Mouse (Mus musculus): ENCODE measurements around the gene Gli2. TPM values are rescaled to one million over a fixed set of nuclear protein-coding genes. Genes with fewer than 3 reads are reported as not detected.

Gli2 gene
- total RNA-seq, 1 experiment = 9.8 TPM

GRCm38 (mm10) chr1:119055801-119056200 lies 2.4 kb upstream of the Gli2 start:
- H3K4me3 ChIP-seq (ENCODE audit: insufficient read depth in 1 of 2, low read depth in 1 of 2, low read length in 2 of 2, poor library complexity in 1 of 2, severe bottlenecking in 1 of 2) = no peak overlapping the region
- no peaks in the 10 kb centered on the region for H3K9me3 ChIP-seq (ENCODE audit: control insufficient read depth, insufficient read depth, low read depth, low read length)
- H3K4me1 ChIP-seq (ENCODE audit: control insufficient read depth in 2 of 2, insufficient read depth in 2 of 2, low read length in 2 of 2, poor library complexity in 1 of 2) = peaks cover 12 to 14% of the 10 kb centered on the region in 2 experiments
- H3K9ac ChIP-seq (ENCODE audit: insufficient read depth, low read depth, low read length, poor library complexity, severe bottlenecking) = no peak overlapping the region
- in situ Hi-C loops (cut with MboI; ENCODE audit: low sequenced_read_pairs in 2 of 2, unreplicated experiment in 2 of 2) = loop anchor here in 1 of 2 experiments (25.0 kb wide), 1 partner anchor 418 kb away; the partner anchor contains the start of gene Tfcp2l1
- DNase-seq (ENCODE audit: low read depth, low spot score) = no peak
- TF ChIP-seq MAFK (IDR thresholded peaks at IDR 0.05; ENCODE audit: insufficient read depth, low read depth, low read length) (no peak), HCFC1 (IDR thresholded peaks at IDR 0.05; ENCODE audit: borderline replicate concordance, insufficient read depth, low read length) (no peak), CHD2 (IDR thresholded peaks at IDR 0.05; ENCODE audit: low read depth, low read length) (no peak), ZC3H11A (IDR thresholded peaks at IDR 0.05; ENCODE audit: borderline replicate concordance, low read depth, low read length) (no peak), ZNF384 (IDR thresholded peaks at IDR 0.05; ENCODE audit: low read depth, low read length) (no peak)
- H3K27ac ChIP-seq (ENCODE audit: insufficient read depth, low read depth, low read length, poor library complexity, severe bottlenecking) = no peak overlapping the region
- no peaks in the 10 kb centered on the region for H3K36me3 ChIP-seq (ENCODE audit: control insufficient read depth, insufficient read depth, low read length, poor library complexity, severe bottlenecking)

DNA sequence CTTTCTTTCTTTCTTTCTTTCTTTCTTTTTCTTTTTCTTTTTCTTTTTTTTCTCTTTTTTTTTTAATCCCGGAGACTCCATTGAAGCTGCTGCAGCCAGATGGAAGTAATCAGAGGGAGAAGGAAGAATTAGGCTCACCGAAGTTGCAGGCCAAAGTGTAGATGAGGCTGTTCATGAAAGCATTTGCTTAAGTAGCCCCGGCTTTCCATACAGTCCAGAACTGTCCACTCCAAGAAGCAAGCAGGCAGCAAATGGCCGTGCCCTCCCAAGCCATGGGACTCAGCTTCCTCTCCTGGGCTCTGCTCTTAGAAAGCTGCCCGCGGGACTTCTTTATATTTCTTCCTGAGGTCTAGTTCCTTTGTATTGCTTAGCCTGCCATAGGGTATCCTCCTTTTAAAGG lies 1.0 kb upstream of the Gli2 start:
- Histone ChIP-seq H3K9ac (ENCODE audit: insufficient read depth, low read depth, low read length, poor library complexity, severe bottlenecking) (peak overlapping the region; percentile 88), H3K9me3 (ENCODE audit: control insufficient read depth, insufficient read depth, low read depth, low read length) (no peaks in the 10 kb centered on the region), H3K4me1 (ENCODE audit: control insufficient read depth in 2 of 2, insufficient read depth in 2 of 2, low read length in 2 of 2, poor library complexity in 1 of 2) (peaks cover 15 to 22% of the 10 kb centered on the region in 2 experiments), H3K27ac (ENCODE audit: insufficient read depth, low read depth, low read length, poor library complexity, severe bottlenecking) (no peak overlapping the region; the same call in 1 of the 2 replicates), H3K4me3 (ENCODE audit: insufficient read depth in 1 of 2, low read depth in 1 of 2, low read length in 2 of 2, poor library complexity in 1 of 2, severe bottlenecking in 1 of 2) (peak overlapping the region; percentile 84 to 86), H3K36me3 (ENCODE audit: control insufficient read depth, insufficient read depth, low read length, poor library complexity, severe bottlenecking) (no peaks in the 10 kb centered on the region)
- no peak for DNase-seq (ENCODE audit: low read depth, low spot score)
- in situ Hi-C loops (cut with MboI; ENCODE audit: low sequenced_read_pairs in 2 of 2, unreplicated experiment in 2 of 2) = loop anchor here in 1 of 2 experiments (25.0 kb wide), 1 partner anchor 417 kb away; the partner anchor contains the start of gene Tfcp2l1
- no peak for TF ChIP-seq ZC3H11A (IDR thresholded peaks at IDR 0.05; ENCODE audit: borderline replicate concordance, low read depth, low read length)
- no peak for TF ChIP-seq ZNF384 (IDR thresholded peaks at IDR 0.05; ENCODE audit: low read depth, low read length)
- TF ChIP-seq HCFC1 (IDR thresholded peaks at IDR 0.05; ENCODE audit: borderline replicate concordance, insufficient read depth, low read length) = no peak
- TF ChIP-seq CHD2 (IDR thresholded peaks at IDR 0.05; ENCODE audit: low read depth, low read length) = no peak
- TF ChIP-seq MAFK (IDR thresholded peaks at IDR 0.05; ENCODE audit: insufficient read depth, low read depth, low read length) = no peak

GRCm38 (mm10) chr1:119053872-119054354 lies 494 bp upstream of the Gli2 start:
- DNase-seq (ENCODE audit: low read depth, low spot score) = no peak
- no peak for TF ChIP-seq MAFK (IDR thresholded peaks at IDR 0.05; ENCODE audit: insufficient read depth, low read depth, low read length)
- no peak for TF ChIP-seq HCFC1 (IDR thresholded peaks at IDR 0.05; ENCODE audit: borderline replicate concordance, insufficient read depth, low read length)
- no peak for TF ChIP-seq CHD2 (IDR thresholded peaks at IDR 0.05; ENCODE audit: low read depth, low read length)
- TF ChIP-seq ZC3H11A (IDR thresholded peaks at IDR 0.05; ENCODE audit: borderline replicate concordance, low read depth, low read length) = no peak
- TF ChIP-seq ZNF384 (IDR thresholded peaks at IDR 0.05; ENCODE audit: low read depth, low read length) = no peak
- Histone ChIP-seq H3K27ac (ENCODE audit: insufficient read depth, low read depth, low read length, poor library complexity, severe bottlenecking) (peak overlapping the region; percentile 81), H3K9me3 (ENCODE audit: control insufficient read depth, insufficient read depth, low read depth, low read length) (no peaks in the 10 kb centered on the region), H3K4me3 (ENCODE audit: insufficient read depth in 1 of 2, low read depth in 1 of 2, low read length in 2 of 2, poor library complexity in 1 of 2, severe bottlenecking in 1 of 2) (peak overlapping the region; percentile 84 to 86), H3K9ac (ENCODE audit: insufficient read depth, low read depth, low read length, poor library complexity, severe bottlenecking) (peak overlapping the region; percentile 88), H3K36me3 (ENCODE audit: control insufficient read depth, insufficient read depth, low read length, poor library complexity, severe bottlenecking) (no peaks in the 10 kb centered on the region), H3K4me1 (ENCODE audit: control insufficient read depth in 2 of 2, insufficient read depth in 2 of 2, low read length in 2 of 2, poor library complexity in 1 of 2) (peaks cover 15 to 22% of the 10 kb centered on the region in 2 experiments)
- in situ Hi-C loops (cut with MboI; ENCODE audit: low sequenced_read_pairs in 2 of 2, unreplicated experiment in 2 of 2) = loop anchor here in 1 of 2 experiments (25.0 kb wide), 1 partner anchor 417 kb away; the partner anchor contains the start of gene Tfcp2l1

GRCm38 (mm10) chr1:119052631-119053177 lies 715 bp downstream of the Gli2 start:
- H3K27ac ChIP-seq (ENCODE audit: insufficient read depth, low read depth, low read length, poor library complexity, severe bottlenecking) = peak overlapping the region; percentile 81

More at GRCm38 (mm10) chr1:119052631-119053177, 715 bp downstream of the Gli2 start:
- in situ Hi-C loops (cut with MboI; ENCODE audit: low sequenced_read_pairs in 2 of 2, unreplicated experiment in 2 of 2) = loop anchor here in 1 of 2 experiments (25.0 kb wide), 1 partner anchor 415 kb away; the partner anchor contains the start of gene Tfcp2l1
- H3K4me1 ChIP-seq (ENCODE audit: control insufficient read depth in 2 of 2, insufficient read depth in 2 of 2, low read length in 2 of 2, poor library complexity in 1 of 2) = peaks cover 15 to 22% of the 10 kb centered on the region in 2 experiments
- peak overlapping the region; percentile 88 for H3K9ac ChIP-seq (ENCODE audit: insufficient read depth, low read depth, low read length, poor library complexity, severe bottlenecking)
- no peak for TF ChIP-seq CHD2 (IDR thresholded peaks at IDR 0.05; ENCODE audit: low read depth, low read length)
- peak overlapping the region; percentile 84 to 86 for H3K4me3 ChIP-seq (ENCODE audit: insufficient read depth in 1 of 2, low read depth in 1 of 2, low read length in 2 of 2, poor library complexity in 1 of 2, severe bottlenecking in 1 of 2)
- DNase-seq (ENCODE audit: low read depth, low spot score) = no peak
- no peaks in the 10 kb centered on the region for H3K36me3 ChIP-seq (ENCODE audit: control insufficient read depth, insufficient read depth, low read length, poor library complexity, severe bottlenecking)
- H3K9me3 ChIP-seq (ENCODE audit: control insufficient read depth, insufficient read depth, low read depth, low read length) = no peaks in the 10 kb centered on the region

Data from ES-E14 (cell line).